Mouse (Mus musculus) hematopoietic multipotent progenitor cell, adult 10-12 weeks (in vitro differentiated cells): ENCODE data around the gene Izumo3. TPM values are rescaled to one million over a fixed set of nuclear protein-coding genes. Genes with fewer than 3 reads are reported as not detected.

Experiments used
- polyA plus RNA-seq: library from polyadenylated mRNA; stranded (reverse); fragments of >175 nt; gene quantifications from 2 replicates; pipeline ENCODE4 v1.2.3, GENCODE M21; 2012; ENCODE audit warnings: low replicate concordance

Gene Izumo3
- not detected in 2 replicates for polyA plus RNA-seq

GRCm38 (mm10) chr4:92147134-92147533, at the start of gene Izumo3:
Izumo3 (minus strand) TSS chr4:92147234.

GRCm38 (mm10) chr4:92191649-92192048, 44.6 kb upstream of the Izumo3 start, which contains the start of gene Gm12666:
Gm12666 (minus strand) TSS chr4:92191749.

Other genes starting within 250 kb of the Izumo3 start
- gene Gm12666, start 44.5 kb upstream of the Izumo3 start, polyA plus RNA-seq = 6.3 and 6.9 TPM in 2 replicates